Mouse (Mus musculus) granulocyte monocyte progenitor cell, adult 5-6 weeks (primary cell): ENCODE measurements around the gene Man1a2. TPM values are rescaled to one million over a fixed set of nuclear protein-coding genes. Genes with fewer than 3 reads are reported as not detected.

ENCODE experiments used
- ATAC-seq: replicated peaks from 2 replicates; pipeline ENCODE4 v1.8.0; 2016; ENCODE audit warnings: mild to moderate bottlenecking, moderate TSS enrichment, inconsistent platforms; ENCODE audit not compliant: poor library complexity, severe bottlenecking
- total RNA-seq, 2 experiments: library from RNA; stranded (forward) in 1 of 2; stranded (reverse) in 1 of 2; fragments of 200-712, 200-1000 nt in 1 of 2; fragments of >200 nt in 1 of 2; fragmentation: Nextera tagmentation in 1 of 2; gene quantifications; 2 replicates each; pipeline ENCODE4 v1.2.3; 2014 to 2017

Gene Man1a2
- total RNA-seq, 2 experiments from 2014 or later = 17.7 to 68.5 TPM

DNA sequence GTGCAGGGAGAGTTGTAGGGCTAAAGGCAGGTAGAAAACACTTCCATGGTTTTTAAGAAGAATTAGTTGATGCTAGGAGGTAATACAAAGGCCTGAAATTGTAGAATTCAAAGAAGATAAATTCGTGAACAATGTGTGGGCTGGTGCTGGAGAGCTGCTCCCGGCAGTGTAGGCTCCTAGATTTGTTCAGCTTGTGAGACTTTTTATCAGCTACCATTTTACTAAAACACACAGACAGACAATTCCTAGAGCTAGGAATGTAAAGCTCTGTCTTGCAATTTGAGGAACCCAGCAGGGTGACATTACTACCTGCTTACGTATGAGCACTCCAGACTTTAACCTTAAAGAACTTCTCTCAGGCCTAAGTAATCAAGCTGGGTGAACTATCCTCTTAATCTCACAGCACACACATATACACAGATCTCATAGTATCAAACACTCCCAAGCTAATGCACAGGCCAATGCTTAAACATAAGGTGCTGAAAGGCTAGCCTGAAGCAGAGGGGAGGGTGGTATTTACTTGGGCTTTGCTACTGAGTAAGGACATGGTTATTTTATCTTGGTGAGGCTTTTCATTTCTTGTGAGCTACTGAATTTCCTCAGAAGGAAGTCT is 112.6 kb downstream of the Man1a2 start:
- no peak for ATAC-seq

DNA sequence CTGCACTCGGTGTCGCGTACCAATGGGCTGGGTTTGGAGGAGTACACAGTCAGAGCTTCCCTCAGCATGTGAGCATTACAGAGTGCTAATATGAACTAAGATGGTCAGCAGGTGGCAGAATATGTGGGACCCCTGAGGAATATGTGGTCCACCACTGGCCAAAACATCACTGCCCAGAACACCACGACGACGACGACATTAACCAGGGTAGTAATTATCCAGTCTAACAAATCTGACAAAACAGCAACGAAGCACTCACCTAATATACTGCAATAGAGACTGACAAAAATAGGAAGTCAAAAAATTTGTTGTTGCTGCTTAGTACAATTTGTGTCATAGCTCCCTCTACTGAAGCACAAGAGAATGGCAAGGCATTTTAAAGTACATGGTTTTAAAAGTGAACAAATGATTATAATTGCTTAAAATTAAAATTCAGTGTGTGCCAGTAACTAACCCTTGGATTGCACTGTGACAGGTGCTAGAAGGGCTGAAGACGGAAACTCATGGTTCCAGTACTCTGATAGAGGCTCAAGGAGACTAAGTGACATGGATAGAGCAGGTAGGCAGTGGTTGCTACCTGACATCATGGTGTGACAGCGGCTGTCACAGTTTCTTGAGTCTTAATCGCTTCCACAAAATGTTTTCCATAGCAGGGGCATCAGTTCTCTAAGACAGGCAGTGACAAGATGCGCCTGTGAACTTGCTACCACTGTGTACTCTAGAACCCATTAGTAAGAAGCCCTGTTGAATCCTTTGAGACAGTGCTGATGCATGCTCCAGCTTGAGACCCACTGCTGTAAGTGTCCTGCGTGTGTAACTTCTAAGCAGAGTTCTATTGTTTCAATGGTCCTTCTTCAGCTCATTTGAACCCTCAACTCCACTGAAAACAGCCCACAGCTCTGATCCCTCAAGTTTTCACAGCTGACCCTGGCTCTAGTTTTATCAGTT is 116.6 kb downstream of the Man1a2 start:
- ATAC-seq = peak; percentile 86

DNA sequence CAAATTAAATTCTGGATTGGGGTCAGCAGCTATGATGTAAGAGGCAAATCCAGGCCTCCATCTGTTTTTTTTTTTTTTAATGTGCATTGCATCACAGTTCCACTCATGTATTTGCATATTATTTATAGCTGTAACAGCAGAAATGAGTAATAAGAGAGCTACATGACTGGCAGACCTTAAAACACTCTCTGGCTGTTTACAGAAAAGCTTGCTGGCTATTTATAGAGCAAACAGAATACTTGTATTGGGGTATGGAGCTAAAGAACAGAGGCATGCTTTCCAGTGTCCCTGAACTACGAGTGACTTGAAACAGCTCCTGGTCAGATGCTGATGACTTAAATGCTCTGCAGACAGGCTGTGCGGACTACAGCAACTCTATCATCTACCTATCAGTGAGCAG is 121.7 kb downstream of the Man1a2 start:
- no peak for ATAC-seq

DNA sequence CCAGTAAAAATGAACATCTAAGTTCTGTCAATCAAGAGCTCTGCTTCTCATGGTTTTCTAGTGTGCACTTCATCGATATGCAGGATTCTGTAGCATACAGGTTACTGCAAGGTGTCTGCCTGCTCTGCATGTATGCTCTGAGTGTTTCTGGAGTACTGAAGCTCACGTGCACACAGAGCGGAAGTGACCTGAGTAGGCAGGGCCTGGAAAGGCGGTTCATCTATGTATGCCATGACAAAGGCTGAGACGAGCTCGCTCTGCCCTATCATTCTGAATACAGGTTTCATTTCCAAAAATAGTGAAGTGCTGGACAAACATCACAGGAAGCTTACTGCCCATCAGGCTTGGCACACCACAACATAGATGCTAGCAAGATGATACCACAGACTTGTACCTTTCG is 122.8 kb downstream of the Man1a2 start:
- no peak for ATAC-seq

DNA sequence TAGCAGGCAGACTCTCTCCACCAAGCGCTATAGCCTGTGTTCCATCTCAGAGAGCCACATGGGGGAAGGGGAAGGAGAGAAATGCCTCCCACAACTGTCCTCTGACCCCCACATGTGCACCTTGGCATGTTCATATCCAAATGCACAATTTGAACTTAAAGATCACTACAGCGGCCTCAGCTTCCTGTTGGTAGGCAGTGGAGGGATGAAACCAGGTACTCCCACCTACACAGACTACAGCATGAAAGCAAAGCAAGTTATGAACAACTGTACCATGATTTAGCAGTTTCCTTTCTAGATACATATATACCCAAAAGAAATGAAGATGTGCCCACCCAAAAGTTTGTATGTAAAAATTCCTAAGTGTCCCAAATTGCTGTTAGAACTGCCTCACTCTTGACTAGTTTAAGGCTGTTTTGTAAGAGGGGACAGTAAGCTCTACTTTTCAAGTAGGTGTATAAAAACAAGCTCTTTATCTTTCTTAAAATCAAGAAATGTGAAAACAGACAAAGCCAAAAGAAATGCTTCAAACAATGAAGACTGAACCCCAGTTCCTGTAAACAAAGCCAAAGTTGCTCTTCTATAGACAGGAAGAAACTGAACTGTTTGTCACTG is 123.6 kb downstream of the Man1a2 start:
- ATAC-seq = no peak

DNA sequence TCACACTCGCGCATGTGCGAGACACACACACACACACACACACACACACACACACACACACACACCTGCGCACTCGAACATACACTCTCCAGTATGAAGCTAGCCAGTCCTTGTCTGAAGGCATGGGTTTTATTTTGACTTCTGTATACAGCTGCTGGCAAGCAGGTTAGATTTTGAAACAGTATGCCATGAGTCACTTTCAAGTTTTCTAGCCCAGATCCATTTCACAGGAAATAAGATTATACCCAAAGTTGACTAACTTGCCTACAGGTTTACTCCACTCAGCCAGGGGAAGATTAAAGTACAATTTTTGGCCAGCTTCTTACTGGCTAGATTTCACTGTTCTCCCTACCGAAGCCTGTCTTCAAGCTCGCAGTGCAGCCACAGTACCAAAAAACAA is 125.9 kb downstream of the Man1a2 start:
- ATAC-seq = no peak

DNA sequence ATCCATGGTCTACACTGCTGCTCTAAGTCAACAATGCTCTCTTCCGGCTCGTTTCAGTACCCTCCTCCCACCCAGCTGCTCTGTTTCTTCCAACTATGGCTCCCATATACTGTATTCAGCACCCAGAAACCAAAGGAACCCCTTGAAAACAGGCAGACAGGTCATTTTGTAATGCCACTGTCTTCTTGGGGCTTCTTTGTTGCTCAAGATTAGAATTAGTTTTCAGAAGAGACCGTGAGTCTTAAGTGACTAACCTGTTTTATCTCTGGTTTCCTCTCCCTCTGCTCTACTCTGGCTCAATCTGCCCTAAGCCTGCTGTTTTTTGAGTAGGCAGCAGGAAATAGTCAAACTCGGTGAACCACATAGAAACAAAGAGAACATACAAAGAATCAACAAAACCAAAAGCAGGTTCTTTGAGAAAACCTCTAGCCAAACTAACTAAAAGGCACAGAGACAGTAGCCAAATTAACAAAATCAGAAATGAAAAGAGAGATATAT is 127.0 kb downstream of the Man1a2 start:
- no peak for ATAC-seq

DNA sequence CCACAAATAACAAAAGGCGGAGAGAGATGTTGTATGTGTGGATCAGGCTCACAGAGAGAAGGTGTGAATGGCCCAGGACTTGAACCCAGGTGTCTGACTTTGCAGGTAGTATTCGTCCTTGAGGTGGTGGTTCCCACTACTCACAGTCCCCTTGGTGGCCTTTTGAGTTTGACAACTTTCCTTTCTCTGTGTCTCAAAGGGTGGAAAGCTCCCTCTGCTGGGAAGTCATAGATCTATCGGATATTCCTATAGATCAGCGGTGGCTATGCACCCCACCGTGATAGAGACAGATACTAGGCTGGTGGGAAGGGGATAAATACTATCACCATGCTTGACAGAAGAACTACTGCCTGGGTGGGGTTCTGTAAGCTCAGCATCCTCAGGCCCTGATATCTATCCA is 130.5 kb downstream of the Man1a2 start:
- ATAC-seq = peak; percentile 48

DNA sequence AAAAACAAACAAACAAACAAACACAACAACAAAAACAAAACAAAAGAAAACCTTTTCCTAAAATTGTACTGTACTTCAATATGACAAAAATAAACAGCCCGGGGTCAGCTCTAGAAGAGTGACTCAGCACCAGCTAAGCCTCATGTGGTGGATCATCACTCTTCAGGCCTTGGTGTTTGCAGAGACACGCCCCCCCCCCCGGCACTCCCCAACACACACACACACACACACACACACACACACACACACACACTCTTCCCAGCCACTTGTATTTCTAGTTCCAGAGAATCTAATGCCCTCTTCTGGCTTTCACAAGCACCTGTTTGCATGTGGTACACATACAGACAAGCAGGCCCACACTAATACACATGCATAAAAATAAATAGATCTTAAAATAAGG is 133.1 kb downstream of the Man1a2 start:
- ATAC-seq = no peak

DNA sequence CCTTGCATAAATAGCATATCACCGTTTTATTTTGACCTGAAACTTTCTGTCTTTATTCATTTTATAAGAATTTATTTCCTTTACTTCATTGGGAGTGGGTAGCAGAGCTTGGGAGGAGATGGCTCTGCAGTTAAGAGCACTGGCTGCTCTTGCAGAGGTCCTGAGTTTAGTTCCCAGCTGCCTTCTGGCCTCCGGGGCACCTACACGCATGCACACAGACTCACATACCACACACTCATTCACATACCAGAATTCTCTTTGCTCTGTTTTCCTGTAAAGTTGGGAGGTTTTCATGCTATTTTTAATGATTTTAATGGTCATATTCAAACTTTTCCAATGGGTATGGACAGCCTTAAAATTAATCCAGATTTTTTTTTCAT is 137.4 kb downstream of the Man1a2 start:
- no peak for ATAC-seq

DNA sequence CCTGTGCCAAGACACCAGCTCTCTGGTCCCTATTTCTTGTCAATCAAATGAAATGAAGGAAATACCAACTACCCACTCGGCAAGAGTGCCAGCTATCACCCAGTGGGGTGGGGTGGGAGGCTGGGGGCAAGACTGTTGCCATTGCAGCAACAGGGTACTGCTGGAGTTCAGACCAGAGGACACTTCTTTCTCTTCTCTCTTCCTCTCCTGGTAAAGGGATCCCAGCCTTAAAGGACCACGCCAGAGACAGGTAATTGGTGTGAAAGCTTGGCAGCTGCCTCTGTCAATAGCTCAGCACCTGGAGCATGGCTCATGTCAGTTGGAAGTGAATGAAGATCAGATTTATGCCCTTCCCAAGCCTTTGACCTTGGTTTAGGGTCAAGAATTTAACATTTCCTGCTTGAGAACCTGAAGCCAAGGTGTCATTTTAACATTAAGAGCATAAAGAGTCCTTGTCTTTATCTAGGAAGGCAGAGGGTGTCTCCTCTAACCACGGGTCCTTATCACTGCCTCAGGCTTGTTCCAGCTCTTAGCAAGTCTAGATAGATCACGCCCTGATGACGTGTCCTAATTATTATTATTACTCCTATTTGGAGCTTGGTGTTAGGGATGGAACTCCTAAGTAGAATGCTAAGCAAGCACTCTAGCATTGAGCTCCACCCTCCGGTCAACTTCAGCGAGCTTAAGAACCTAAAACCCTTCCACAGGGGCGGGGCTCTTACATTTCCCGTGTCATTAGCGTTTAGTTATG is 138.0 kb downstream of the Man1a2 start:
- no peak for ATAC-seq

DNA sequence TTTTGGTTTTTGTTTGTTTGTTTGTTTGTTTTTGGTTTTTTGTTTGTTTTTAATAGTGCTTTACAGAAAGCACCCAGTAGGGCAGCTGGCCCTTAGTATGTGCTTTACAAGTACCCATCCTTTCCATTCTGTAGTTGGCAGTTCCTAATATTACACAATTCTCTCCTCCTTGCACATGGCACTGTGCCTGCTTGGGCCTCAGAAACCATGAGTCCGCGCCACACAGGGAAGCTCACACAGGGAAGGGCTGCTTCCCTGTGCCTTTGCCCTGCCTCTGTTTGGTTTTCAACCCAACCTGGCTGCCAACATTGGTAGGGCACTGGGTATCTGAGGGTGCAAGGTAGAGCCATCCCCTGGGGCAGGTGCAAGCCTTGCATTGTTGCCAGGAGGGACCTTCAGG is 148.6 kb downstream of the Man1a2 start:
- ATAC-seq = no peak

DNA sequence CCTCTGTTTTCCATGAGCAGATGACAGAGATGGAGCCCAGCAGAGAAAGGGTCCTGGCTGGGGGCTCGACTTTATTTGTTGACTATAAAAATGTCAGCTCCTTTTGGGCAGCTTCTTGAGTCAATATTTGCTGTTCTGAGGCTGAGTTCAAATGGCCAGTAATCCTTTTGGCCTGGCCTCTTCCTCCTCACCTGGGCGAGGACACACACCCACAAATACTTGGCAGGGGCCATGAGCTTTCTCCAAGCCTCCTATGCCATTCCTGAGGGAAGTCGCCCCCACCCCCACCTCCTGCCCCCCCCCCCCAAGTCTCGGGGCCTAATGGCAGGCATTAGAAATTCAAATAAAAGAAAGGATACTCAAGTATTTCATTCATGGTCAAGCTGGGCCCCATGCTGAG is 149.4 kb downstream of the Man1a2 start:
- ATAC-seq = no peak

DNA sequence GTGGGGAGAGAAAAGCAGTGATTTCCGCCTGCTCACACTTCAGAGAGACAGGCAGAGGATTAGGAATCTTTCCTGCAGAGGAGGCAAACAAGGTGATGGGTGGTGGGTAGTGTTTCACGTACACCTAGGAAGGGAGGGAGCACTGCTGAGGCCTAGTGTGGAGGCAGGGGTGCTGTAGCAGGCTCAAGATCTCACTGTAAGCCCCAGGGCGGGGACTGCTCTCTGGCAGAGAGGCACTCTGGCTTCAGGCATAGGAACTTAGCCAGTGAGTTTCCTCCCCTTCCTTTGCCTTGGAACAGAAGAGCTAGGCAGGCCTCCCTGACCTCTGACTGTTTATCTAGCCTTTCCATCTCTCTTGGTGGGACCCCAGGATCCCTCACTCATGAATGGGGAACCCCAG is 150.0 kb downstream of the Man1a2 start:
- no peak for ATAC-seq

DNA sequence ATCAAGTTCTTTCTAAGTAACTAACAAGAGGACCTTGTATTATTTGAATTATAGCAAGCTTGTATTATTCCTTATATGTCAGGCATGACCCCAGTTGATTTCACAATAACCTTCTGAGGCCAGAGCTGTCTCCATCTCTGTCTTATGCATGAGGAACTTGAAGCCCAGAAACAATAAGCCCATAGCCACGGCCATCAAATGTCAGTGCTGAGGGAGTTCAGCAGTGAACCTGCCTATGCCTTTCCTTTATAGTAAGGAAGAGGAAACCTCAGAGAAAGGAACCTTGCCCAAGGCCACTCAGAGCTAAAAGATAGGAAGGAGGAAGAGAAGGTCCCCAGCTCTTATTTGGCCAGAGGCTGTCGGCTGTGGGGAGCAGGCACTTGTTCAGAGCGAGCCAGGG is 150.9 kb downstream of the Man1a2 start:
- ATAC-seq = peak; percentile 57

DNA sequence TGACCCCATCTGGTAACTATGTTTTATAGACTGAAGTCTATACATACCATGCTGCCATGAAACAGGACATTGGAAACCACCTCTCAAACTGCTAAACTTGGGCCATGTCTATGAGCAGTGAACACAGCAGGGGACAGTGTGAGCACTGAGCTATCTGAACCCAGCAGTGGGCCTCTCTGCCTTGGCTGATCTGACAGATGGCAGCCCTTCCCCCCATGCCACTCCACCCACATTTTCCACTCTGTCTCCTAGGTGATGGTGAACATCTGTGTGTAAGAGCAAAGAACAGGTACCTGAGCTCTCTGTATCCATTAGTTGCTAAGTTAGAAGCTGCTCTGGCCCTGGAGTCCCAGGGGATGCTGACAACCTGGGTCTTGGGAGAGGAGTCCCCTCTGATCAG is 151.9 kb downstream of the Man1a2 start:
- ATAC-seq = no peak

DNA sequence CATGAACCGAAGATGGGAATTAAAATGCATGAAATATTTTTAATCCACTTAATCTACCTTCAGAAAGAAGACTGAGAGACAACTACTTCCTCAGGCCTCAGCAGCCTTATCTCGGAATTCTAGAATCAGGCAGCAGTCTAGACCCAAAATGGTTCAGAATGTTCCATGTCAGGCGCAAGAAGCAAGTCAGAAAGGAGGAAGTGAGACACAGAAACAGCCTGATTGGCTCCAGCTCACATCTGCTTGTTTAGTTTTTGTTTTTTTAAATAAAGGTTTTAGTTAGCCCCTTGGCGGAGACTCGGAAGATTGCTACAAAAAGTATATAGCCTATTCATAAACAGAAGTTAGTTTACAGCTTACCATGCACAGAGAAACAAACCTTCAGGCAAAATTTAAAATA is 154.4 kb downstream of the Man1a2 start:
- ATAC-seq = no peak

DNA sequence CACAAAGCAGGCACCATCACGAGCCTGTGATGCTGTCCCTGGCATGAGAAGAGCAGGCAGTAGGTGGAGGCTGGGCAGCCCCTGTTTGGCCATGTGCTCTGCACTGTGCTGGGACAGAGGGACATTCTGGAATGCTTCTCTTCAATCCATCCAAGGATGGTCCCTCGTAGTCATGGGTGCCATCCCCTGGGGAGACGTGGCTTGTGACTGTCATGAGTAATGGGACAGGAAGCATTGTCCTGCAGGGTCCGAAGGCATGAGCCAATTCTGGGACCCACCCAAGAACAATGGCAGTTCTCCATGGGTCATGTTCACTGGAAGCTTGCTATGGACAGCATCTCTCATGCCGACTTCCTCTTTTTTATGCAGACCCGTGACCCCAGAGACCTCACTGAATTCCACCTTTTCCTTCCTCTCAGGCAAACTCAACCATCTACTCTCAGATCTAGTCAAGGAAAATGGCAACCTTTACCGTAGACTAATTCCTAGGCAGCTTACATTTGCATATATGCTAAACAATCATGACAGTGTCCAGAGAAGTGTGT is 155.0 kb downstream of the Man1a2 start:
- peak; percentile 57 for ATAC-seq

DNA sequence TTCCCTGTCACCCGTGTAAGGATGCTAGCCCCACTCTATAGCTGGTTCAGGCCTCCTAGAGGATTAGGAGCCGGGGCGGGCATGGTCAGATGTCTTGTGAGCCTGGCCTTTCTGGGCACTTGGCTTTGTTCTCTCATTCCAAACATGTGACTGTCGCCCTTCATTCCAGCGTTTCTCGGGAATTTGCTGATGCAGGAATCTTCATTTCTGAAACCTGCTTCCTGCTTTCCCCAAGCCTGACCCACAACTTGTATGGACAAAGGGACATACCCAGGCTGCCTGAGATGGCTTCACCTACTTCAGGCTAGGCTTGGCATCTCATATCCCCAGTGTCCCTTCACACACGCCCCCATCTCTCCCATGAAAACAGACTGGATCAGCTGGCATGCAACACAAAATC is 162.6 kb downstream of the Man1a2 start:
- no peak for ATAC-seq

DNA sequence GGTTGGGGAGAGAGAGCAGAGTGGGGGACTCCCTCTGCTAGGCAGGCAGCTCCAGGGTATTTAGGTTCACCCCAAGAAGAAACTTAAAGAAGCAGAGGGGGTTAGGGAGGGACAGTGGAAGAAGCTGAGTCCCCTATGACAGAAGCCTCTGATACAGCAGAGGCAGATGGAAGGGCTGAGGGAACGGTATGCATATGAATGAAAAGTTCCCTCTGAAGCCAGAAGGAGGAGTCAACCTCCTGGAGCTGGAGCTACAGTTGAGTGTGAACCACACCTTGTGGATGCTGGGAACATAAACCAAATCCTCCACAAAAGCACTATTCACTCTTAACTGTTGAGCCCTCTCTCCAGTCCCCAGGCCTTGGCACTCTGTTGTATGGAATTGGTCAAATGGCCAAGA is 163.7 kb downstream of the Man1a2 start:
- ATAC-seq = no peak
